Mouse (Mus musculus): Measurements from ENCODE around the gene Shc4.

DNA sequence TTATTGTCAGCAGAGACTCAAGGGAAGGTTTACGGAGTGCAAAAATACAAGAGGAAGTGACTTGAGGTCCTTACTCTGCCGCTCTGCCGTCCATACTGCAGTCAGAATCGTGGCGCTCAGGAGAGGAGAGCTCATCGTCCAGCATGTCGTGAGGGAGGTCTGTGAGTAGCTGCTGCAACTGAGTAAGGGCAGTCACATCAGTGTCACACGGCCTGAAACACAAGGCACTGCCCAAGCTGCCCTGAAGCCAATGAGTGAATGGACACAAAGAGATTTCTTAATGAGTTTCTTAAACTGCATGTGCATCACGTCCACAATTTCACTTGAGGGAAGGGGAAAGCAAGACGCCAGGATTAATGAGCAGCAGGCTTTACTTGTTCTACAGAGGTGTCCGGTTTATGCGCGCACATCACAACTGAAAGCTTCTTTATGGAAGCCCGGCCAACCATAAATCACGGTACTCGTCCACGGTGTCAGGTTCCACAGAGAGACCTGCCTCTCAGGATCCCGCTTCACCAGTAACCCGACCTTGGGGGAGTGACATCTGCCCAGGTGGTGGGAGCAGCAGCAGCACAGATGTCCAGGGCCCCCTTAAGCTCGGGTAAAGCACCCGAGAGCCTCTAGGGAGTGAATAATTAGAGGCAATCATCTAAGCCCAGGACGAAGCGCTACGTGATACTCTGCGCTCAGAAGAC lies 103.6 kb downstream of the Shc4 start:
- TF ChIP-seq ZC3H11A (IDR thresholded peaks at IDR 0.05; ENCODE audit: low read depth, low read length) (no peak), ZKSCAN1 (IDR thresholded peaks at IDR 0.05; ENCODE audit: borderline replicate concordance, low read depth, low read length) (no peak)

Data from CH12.LX (cell line).